Mouse (Mus musculus): ENCODE measurements at regions not wholly inside any gene's neighbourhood (a gene's known extent, or its start where the extent isn't known, plus 50 kb on each side); places are given as distances from the start of the nearest gene placed in this dataset.

- no peak for TF ChIP-seq CTCF (IDR thresholded peaks at IDR 0.05; ENCODE audit: control insufficient read depth, insufficient read depth, low read length)
- no peak for TF ChIP-seq POLR2A (IDR thresholded peaks at IDR 0.05; ENCODE audit: borderline replicate concordance, control insufficient read depth, low read depth, low read length)
Measured at GRCm38 (mm10) chrX:11631186-11631913, 303.7 kb downstream of the H2al1j start.
